Mouse (Mus musculus): Measurements from ENCODE around the gene C1qbp. TPM values are rescaled to one million over a fixed set of nuclear protein-coding genes. Genes with fewer than 3 reads are reported as not detected.

C1qbp gene
- polyA plus RNA-seq, 1 experiment, result 386 TPM

DNA sequence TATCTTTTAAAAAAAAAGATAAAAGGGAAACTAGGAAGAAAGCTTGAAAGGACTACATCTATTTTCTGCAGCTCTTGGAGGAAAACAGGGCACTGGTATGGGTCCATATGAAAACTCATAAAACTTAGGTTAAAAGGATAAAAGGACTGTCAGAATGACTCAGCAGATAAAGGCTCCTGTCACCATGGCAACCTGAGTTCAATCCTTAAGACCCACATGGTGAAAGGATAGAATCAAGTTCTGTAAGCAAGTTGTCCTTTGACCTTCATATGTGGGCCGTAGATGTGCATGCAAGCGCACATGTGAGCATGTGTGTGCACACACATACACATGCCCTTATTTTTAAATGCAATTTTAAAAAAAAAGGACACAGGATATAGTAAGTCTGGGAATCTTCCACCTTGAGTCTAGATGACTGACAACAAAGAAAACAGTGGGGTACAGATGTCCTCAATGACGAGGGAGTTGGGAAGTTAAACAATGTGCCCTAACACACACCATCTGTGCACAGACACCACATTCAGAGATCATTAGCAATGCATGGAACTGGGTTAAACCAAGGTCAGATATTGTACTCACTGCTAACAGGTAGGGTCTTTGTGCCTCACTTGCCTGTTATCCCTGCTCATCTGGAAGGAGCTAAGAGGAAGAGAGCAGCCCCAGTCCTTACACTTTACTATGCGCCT lies 18.5 kb downstream of the C1qbp start:
- Histone ChIP-seq H3K27me3 (ENCODE audit: control insufficient read depth, insufficient read depth, insufficient read length) (no peaks in the 10 kb centered on the region), H3ac (ENCODE audit: control insufficient read depth, insufficient read length, low read depth) (no peak overlapping the region), H3K79me2 (ENCODE audit: control insufficient read depth, insufficient read depth) (peaks cover 54% of the 10 kb centered on the region), H3K4me3 (ENCODE audit: insufficient read depth, poor library complexity, severe bottlenecking) (no peak overlapping the region), H3K36me3 (ENCODE audit: control insufficient read depth, insufficient read depth) (peaks cover 73% of the 10 kb centered on the region), H3K79me3 (ENCODE audit: low read depth) (peaks cover 21% of the 10 kb centered on the region)
- no peak for TF ChIP-seq FOSL1 (IDR thresholded peaks at IDR 0.05; ENCODE audit: insufficient read depth, low read length, poor library complexity, severe bottlenecking)
- no peak for TF ChIP-seq USF1 (IDR thresholded peaks at IDR 0.05; ENCODE audit: low read depth)
- no peak for TF ChIP-seq CTCF (IDR thresholded peaks at IDR 0.05; ENCODE audit: control insufficient read depth, insufficient read depth, insufficient read length)
- no peak for TF ChIP-seq MAX (IDR thresholded peaks at IDR 0.05)
- no peak for TF ChIP-seq MYOD1 (IDR thresholded peaks at IDR 0.05; ENCODE audit: control insufficient read depth, insufficient read length, low read depth)
- TF ChIP-seq MYOG (IDR thresholded peaks at IDR 0.05; ENCODE audit: control insufficient read depth, extremely low read depth, insufficient read length), result no peak
- TF ChIP-seq CEBPB (IDR thresholded peaks at IDR 0.05; ENCODE audit: low read depth), result no peak

DNA sequence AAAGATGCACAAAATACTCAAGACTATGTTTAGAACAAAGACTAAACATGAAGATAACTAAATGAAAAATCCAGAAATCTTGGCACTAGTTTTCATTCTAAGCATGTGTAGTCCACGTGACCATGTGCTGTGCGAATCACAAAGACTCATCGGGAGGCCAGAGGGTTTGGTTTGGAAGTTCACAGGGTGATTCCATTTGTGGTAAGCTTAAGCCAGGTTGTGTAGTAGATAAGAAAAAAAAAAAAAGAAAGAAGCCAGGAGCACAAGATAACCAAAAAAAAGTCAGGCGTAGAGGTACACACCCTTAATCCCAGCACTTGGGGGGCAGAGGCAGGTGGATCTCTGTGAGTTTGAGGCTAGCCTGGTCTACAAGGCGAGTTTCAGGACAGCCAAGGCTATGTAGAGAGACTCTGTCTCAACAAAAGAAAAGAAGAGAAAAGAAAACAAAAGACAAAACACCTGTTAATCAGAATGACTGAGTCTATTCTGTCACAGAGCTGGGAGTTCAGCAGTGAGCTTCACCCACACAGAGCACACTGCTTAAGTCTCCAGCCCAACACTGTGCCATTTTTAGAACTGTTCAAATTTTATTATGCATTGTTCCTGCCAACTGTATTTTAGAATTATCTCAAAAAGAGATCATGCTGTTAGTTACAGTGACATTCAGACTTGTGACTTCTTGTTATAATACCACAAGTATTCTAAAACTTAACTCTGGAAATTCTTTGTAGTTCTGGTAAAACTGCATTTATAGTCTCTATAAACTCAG lies 21.9 kb downstream of the C1qbp start:
- Histone ChIP-seq H3K79me2 (ENCODE audit: control insufficient read depth, insufficient read depth) (peaks cover 26% of the 10 kb centered on the region), H3ac (ENCODE audit: control insufficient read depth, insufficient read length, low read depth) (no peak overlapping the region), H3K4me3 (ENCODE audit: insufficient read depth, poor library complexity, severe bottlenecking) (no peak overlapping the region), H3K36me3 (ENCODE audit: control insufficient read depth, insufficient read depth) (peaks cover 96% of the 10 kb centered on the region), H3K79me3 (ENCODE audit: low read depth) (peaks cover 4% of the 10 kb centered on the region), H3K27me3 (ENCODE audit: control insufficient read depth, insufficient read depth, insufficient read length) (no peaks in the 10 kb centered on the region)
- no peak for TF ChIP-seq MYOD1 (IDR thresholded peaks at IDR 0.05; ENCODE audit: control insufficient read depth, insufficient read length, low read depth)
- TF ChIP-seq MYOG (IDR thresholded peaks at IDR 0.05; ENCODE audit: control insufficient read depth, extremely low read depth, insufficient read length), result no peak
- no peak for TF ChIP-seq CEBPB (IDR thresholded peaks at IDR 0.05; ENCODE audit: low read depth)
- no peak for TF ChIP-seq FOSL1 (IDR thresholded peaks at IDR 0.05; ENCODE audit: insufficient read depth, low read length, poor library complexity, severe bottlenecking)
- no peak for TF ChIP-seq USF1 (IDR thresholded peaks at IDR 0.05; ENCODE audit: low read depth)
- TF ChIP-seq MAX (IDR thresholded peaks at IDR 0.05), result no peak
- no peak for TF ChIP-seq CTCF (IDR thresholded peaks at IDR 0.05; ENCODE audit: control insufficient read depth, insufficient read depth, insufficient read length)

DNA sequence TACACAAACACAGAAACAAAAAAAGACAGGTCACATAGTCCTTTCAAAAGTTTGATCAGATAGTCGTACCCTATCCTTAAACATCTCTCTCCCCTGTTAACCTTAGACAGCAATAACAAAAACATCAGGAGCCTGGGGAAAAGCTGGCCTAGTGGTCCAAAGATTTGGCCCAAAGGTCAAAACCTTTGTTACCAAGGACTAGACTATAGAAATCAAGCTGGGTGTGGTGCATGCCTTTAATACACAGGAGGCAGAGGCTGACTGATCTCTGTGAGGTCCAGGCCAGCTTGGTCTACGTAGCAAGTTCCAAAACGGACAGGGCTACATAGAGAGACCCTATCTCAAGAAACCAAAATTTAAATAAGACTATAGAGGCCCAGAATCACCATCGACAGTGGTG lies 28.1 kb downstream of the C1qbp start:
- no peaks in the 10 kb centered on the region for H3K79me3 ChIP-seq (ENCODE audit: low read depth)
- H3K4me3 ChIP-seq (ENCODE audit: insufficient read depth, poor library complexity, severe bottlenecking), result no peak overlapping the region
- H3K79me2 ChIP-seq (ENCODE audit: control insufficient read depth, insufficient read depth), result no peaks in the 10 kb centered on the region
- H3ac ChIP-seq (ENCODE audit: control insufficient read depth, insufficient read length, low read depth), result no peak overlapping the region
- H3K27me3 ChIP-seq (ENCODE audit: control insufficient read depth, insufficient read depth, insufficient read length), result no peaks in the 10 kb centered on the region
- peaks cover 91% of the 10 kb centered on the region for H3K36me3 ChIP-seq (ENCODE audit: control insufficient read depth, insufficient read depth)
- TF ChIP-seq MYOG (IDR thresholded peaks at IDR 0.05; ENCODE audit: control insufficient read depth, extremely low read depth, insufficient read length) (no peak), FOSL1 (IDR thresholded peaks at IDR 0.05; ENCODE audit: insufficient read depth, low read length, poor library complexity, severe bottlenecking) (no peak)

DNA sequence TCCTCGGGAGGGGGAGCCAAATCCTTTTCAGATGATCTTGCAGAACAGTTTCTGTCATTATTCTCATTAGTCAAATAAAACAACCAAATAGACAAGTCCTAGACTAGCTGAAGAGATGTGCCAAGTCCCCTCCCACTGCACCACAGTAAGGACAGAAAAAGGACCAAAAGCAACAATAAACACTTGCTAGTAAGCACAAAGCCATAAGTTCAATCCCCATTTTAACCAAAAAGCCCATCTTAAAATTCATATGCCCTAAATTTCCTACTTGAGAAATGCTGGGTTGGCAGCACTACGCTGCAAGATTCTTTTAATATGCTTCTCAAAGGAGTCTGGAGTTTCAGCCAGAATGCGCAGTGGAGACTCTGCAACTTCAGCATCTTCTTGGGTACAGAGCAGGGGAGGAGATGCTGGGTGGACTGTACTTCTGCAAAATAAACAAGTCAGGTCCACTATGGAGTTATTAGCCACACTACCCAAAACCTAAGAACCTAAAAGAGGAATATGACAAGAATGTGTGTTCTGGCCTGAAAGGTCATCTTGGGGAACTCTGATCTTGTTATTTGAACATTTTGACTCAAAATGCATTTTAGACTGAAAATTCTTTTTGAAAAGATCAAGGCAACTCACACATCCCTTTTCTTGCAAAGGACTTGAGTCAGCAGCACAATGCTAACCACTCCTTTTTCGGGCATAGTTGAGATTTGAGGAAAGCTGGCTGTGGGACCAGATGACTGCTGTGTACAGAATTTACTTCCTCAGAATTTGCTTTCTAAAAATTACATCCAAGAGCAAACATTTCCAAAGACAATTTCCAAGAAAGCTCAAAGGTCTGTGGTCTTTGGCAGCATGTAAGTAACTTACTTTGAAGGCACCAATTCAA lies 37.6 kb downstream of the C1qbp start:
- Histone ChIP-seq H3K79me2 (ENCODE audit: control insufficient read depth, insufficient read depth) (no peaks in the 10 kb centered on the region), H3K27me3 (ENCODE audit: control insufficient read depth, insufficient read depth, insufficient read length) (no peaks in the 10 kb centered on the region), H3K79me3 (ENCODE audit: low read depth) (no peaks in the 10 kb centered on the region), H3K36me3 (ENCODE audit: control insufficient read depth, insufficient read depth) (peaks cover 98% of the 10 kb centered on the region), H3ac (ENCODE audit: control insufficient read depth, insufficient read length, low read depth) (no peak overlapping the region), H3K4me3 (ENCODE audit: insufficient read depth, poor library complexity, severe bottlenecking) (no peak overlapping the region)
- TF ChIP-seq CTCF (IDR thresholded peaks at IDR 0.05; ENCODE audit: control insufficient read depth, insufficient read depth, insufficient read length) (no peak), MAX (IDR thresholded peaks at IDR 0.05) (no peak), MYOD1 (IDR thresholded peaks at IDR 0.05; ENCODE audit: control insufficient read depth, insufficient read length, low read depth) (no peak), CEBPB (IDR thresholded peaks at IDR 0.05; ENCODE audit: low read depth) (no peak), USF1 (IDR thresholded peaks at IDR 0.05; ENCODE audit: low read depth) (no peak), MYOG (IDR thresholded peaks at IDR 0.05; ENCODE audit: control insufficient read depth, extremely low read depth, insufficient read length) (no peak), FOSL1 (IDR thresholded peaks at IDR 0.05; ENCODE audit: insufficient read depth, low read length, poor library complexity, severe bottlenecking) (no peak)

DNA sequence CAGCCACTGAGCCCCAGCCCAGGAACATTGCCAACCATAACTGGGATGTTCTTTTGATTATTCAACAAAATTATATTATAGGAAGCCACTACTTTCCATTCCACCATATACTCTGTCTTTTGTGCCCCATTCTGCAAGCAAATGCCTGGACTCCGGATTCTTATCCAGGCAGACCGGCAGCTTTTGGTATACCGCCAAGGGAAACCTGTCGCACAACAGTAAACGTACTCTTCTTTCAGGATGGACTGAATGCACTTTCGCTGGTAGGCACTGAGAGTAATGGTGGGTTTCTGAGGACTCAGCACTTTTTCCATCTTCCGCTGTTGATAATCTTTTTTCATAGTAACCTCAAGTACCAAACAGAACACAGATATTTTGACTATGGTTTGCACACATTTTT lies 39.2 kb downstream of the C1qbp start:
- Histone ChIP-seq H3K79me3 (ENCODE audit: low read depth) (no peaks in the 10 kb centered on the region), H3K27me3 (ENCODE audit: control insufficient read depth, insufficient read depth, insufficient read length) (no peaks in the 10 kb centered on the region), H3K79me2 (ENCODE audit: control insufficient read depth, insufficient read depth) (no peaks in the 10 kb centered on the region), H3K4me3 (ENCODE audit: insufficient read depth, poor library complexity, severe bottlenecking) (no peak overlapping the region), H3K36me3 (ENCODE audit: control insufficient read depth, insufficient read depth) (peaks cover 85% of the 10 kb centered on the region), H3ac (ENCODE audit: control insufficient read depth, insufficient read length, low read depth) (no peak overlapping the region)
- TF ChIP-seq MYOD1 (IDR thresholded peaks at IDR 0.05; ENCODE audit: control insufficient read depth, insufficient read length, low read depth) (no peak), CEBPB (IDR thresholded peaks at IDR 0.05; ENCODE audit: low read depth) (no peak), FOSL1 (IDR thresholded peaks at IDR 0.05; ENCODE audit: insufficient read depth, low read length, poor library complexity, severe bottlenecking) (no peak), USF1 (IDR thresholded peaks at IDR 0.05; ENCODE audit: low read depth) (no peak), CTCF (IDR thresholded peaks at IDR 0.05; ENCODE audit: control insufficient read depth, insufficient read depth, insufficient read length) (no peak), MYOG (IDR thresholded peaks at IDR 0.05; ENCODE audit: control insufficient read depth, extremely low read depth, insufficient read length) (no peak), MAX (IDR thresholded peaks at IDR 0.05) (no peak)
